Mouse (Mus musculus) retina, embryonic 14.5 days (tissue): ENCODE measurements around the gene Cyp2e1.
"Not testable (repeated sequence)": the region's sequence is repeated elsewhere in the genome, so short reads cannot be mapped to it uniquely, and the experiment has no call there.

Experiments
- DNase-seq: peaks from one replicate; pipeline ENCODE4 v3.0.0-alpha.2; 2015; ENCODE audit warnings: low spot score

Gene Cyp2e1

DNA sequence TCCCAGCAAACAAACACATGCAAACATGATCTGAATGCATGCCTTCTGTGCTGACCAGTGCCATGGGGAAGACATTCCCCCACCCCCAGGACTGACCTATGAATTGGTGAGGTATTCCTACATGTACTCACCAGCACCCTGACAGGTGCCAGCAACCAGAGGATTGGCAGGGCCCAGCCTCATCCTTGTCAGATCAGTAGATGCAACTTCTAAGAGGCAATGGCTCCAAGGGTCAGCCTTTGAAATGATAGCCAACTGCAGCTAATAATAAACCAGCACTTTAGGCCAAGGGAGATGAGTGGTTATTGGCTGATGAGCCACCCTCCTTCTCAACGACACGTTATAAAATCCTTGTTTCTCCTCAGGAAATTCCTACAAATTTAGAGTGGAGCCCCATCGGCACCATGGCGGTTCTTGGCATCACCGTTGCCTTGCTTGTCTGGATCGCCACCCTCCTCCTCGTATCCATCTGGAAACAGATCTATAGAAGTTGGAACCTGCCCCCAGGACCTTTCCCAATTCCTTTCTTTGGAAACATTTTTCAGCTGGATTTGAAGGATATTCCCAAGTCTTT lies at the start of gene Cyp2e1:
TSS of gene Cyp2e1 (plus strand) at position 293 of the 574 bp plus-strand sequence.
- no peak for DNase-seq

DNA sequence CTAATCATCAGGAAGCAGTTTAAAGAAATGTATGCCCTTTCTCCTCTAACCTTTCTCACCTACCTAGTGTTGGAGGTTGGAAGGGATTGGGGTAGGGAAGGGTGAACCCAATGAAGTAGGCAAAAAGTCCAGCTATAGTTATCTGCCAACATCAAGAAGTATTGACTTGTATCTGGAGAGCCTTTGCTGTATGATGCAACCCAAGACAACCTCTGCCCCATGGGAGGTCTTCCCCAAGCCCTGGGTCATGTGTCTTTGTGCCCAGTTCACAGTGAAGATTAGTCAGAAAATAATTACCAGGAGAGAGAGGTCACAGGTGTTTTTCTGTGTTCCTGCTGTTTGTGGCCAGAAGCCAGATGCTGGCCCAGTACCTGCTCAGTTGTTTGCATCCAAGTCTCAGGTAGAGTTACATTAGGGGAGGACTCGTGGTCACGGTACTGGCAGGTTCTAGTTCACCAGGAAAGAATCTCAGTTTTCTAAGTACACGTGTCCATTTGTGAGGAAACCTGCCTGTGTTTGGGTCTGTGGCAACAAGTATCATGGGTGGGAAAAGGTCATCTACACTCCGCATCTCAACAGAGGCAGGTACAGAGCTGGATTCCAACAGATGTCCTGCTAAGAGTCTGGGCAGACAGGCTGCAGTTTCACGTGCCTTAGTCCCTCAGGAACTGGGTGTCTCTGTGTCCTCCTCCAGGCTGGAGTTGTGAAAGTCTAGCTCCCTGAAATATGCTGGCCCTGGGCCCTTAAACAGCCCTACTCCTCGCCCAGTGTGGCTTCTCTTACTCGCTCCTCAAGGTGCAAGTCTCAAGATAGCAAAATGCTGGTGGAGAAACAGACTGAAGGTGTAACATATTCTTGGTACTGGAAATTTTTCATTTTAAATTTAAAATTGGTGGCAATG lies 46.1 kb upstream of the Cyp2e1 start:
- no peak for DNase-seq

DNA sequence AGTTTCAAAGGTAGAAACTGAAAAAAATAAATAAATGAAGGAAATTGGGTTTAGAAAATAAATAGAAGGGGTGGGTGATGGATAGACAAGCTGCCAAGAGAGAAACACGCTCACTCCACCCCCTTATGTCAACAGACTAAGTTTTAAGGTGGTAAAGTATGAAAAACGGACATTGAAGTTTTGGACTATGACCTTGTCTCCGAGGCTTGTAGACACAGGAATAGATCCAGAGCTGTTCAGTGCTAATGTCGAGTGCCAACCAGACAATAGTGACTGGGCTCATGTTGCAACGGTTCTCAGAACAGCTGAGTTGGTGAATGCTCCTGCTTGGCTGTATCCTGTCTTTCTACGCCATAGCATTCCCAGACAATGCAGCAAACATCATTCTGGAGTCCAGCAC lies 42.4 kb upstream of the Cyp2e1 start:
- DNase-seq = no peak

DNA sequence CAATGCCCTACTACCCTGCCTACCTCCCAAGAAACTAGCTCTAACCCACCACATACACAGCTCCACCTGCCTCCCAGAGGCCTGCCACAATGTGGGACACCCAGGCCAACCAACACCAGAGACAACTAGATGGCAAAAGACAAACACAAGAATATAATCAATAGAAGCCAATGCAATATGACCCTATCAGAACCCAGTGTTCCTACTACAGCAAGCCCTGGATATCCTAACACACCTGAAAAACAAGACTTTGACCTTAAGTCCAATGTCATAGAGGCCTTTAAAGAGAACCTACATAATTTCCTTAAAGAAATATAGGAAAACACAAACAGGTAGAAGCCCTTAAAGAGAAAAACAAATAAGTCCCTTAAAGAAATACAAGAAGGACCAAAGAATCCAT lies 38.0 kb upstream of the Cyp2e1 start:
- no peak for DNase-seq

DNA sequence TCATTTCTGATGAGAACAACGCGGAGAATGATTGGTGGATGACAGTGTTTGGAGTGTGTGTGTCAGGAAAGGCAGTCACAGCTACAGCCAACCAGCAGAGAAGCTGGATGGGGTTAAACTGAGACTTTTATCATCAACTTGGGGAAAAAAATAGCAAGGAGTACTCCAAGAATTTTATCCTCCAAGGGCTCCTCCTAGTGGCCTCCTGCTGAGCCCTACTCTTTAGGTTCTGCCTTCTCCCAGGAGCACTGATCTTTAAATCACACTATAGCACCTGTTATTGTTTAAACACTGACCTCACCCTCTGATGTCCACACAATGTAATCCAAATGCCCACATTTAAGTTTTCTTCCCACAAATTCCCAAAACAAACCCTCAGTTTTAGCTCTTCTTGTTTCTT lies 30.4 kb upstream of the Cyp2e1 start:
- no peak for DNase-seq

DNA sequence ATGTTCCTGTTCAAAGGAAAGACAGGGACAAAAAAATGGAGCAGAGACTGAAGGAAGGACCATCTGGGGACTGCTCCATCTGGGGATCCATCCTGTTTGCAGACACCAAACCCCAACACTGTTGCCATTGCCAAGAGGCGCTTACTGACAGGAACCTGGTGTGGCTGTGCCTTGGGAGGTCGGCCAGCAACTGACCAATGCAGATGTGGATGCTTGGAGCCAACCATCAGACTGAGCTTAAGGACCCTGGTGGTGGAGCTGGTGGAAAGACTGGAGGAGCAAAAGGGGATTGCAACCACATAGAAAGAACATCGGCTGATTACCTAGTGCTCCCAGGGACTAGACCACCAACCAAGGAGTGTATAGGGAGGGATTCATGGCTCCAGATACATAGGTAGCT lies 16.1 kb upstream of the Cyp2e1 start:
- DNase-seq = no peak

DNA sequence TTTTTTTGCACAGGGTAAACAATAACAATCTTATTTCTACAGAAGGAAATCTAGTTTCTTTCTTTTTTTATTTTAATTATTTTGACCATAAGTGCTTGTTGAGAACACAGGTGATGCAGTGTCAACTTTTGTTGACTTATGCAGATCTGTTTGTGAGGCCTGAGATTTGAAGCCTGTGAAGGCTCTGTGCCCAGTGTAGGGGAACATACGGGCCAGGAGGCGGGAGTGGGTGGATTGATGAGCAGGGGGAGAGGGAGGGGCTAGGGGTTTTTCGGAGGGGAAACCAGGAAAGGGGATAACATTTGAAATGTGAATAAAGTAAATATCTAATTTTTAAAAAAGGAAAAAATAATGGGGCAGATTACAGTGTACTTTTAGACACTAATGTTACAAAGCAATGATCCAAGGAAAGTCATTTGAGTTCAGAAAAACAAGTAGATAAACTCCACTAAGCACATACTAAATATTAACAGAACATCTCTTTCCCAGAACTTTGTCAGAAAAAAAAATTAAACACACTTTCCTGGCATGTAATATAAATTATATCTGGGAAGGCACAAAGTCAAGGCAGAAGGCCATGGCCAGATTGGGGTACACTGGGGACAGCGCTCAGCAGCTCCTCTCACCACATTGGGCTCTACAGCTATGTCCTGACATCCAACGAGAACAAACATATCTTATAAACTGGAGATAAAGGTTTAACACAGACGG lies 15.3 kb upstream of the Cyp2e1 start:
- DNase-seq = no peak

DNA sequence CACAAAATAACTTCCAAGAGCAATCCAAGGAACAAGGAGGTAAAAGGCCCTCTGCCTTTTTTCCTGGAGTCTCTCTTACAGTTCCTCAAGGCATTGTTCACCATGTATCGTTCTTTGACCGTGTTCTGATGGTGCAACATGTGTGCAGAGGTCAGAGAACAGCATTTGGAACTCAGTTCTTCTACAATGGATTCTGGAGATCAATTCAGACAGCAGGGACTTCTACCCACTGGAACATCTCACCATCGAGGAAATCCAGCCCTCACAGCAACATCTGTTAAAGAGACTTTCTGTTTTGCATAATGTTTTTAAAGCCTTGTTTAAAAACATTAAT lies 14.7 kb upstream of the Cyp2e1 start:
- no peak for DNase-seq

DNA sequence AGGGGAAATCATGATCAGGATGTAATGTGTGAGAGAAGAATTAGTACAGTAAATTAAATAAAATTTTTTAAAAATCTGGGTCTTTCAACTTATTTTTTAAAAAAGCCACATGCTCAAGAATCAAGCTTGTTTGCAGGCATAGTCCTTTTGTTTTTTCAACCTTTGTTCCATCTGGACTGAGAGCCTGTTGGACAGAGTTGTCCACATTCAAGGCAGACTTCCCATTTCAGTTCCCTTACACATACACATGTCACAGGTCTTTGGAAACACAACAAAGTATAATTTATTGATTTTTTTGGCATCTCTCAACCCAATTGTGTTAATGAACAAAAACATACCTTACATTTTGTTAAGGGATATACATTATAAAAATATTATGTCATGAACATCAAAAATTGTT lies 9.0 kb upstream of the Cyp2e1 start:
- no peak for DNase-seq

DNA sequence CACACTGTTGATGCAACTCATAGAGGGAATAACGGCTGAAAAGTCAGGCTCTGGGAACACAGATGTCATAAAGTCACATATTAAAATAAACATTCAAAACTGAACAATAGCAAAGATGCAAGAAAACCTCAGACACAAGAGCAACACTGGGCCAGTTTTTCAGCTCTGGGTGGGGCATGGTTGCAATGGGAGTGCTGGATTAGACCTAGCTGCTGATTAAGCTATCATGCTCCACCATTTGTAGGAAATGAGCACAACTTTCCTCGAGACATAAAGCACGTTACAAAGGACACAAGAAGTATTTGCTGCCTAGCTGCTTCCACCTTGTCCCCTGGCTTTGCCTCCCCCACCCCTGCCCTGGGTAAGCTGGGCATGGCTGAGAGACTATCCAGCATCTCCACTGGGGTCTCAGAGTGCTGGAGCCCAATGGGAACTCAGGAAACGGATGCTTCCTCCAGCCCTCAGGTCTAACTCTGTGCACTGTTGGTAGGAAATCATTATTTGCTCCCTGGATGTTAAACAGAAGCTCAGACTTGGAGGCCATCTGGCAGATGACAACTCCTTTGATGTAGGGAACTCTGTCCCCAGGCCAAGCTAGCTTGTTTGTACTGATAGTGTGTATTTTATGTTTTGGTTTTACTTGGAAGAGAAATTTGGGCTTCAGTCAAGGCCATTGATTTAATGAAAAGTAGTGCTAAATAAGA lies 7.2 kb upstream of the Cyp2e1 start:
- no peak for DNase-seq

DNA sequence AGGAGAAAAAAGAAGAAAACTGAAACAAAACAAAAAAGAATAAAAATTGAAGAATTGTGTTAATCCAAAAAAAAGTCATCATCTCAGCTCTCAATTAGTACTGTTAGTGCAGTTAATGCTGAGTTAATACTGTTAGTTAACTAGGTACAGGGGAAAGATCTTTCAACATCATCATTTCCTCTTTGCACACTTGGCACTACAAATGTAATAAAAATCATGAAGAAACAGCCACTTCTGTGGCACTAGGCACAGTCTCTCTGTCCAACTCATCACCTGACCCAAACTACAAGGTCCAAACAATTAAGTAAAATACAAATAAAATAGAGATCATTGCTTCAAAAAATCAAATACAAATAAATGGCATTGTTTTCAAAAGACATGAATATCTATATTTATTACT lies 2.9 kb upstream of the Cyp2e1 start:
- DNase-seq = no peak

DNA sequence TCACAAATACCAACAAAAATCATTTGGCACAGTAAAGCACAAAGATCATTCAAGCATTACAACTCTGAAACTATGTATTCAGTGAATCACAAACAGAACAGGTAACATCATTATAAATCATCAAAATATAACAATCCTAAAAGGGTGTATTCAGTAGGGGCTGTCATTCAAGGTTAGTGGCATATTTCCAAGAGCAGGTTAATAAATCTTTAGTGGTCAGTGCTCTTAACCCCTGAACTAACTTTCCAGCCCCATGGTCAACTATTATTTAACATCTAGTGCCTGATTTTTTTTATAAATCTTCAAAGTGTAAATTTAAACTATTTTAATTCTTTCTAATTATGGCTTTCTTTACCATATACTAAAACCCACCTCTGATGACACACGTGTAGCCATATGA lies 1.9 kb downstream of the Cyp2e1 start:
- DNase-seq = not testable (repeated sequence)

DNA sequence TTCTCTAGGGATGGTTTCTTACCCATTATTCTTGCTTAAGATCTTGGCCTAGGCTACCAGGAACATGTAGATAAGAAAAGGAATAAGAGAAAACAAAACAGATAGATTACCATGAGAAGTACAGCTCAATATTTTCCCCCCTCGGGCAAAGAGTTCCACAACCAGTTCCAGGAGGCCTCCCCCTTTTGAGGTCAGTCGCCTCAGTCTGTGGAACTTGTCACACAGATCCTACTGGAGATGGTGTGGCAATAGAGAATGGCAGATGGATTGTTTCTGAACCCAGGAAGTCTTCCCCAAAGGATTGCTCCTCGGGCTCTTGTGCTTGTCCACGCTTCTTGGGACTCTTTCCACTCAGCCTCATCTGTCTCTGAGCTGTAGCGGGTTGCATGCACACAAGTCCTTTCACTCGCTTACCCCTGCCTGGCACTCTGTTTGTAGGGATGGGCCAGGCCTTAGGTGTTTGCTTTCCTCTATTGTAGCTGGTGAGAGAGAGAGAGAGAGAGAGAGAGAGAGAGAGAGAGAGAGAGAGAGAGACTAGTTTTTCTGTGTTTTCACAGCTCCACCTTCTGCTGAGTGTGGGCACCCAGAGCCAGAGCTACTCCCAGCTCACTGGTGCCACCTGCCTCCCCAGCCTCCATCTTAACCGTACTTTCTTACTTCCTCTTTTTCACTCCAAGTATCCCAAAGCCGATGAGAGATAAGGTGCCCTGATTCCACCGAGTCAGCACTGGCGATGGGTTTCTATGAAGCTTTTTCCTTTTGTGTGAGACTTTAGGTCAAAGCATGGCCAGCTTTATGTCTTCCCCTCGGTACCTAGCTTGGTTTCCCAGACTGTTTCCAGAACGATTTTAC lies 2.6 kb downstream of the Cyp2e1 start:
- DNase-seq = no peak

DNA sequence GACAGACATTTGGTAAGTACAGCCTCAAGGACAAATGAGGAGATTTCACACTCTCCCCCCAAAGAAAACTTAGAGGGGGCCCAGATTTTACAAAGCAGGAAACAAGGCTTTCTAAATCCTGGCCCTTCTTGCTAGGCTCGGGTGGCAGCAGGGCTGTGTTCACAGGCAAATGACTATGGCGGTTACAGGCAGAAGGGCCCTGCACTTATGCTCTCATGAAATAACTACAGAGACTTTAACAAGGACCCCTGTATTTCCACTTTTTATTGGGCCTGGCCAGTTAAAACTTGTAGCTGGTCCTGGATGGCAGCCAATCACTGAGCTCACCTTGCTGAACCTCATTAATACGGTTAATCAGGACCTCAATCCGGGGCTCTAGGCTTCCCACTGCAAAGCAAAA lies 17.0 kb downstream of the Cyp2e1 start:
- DNase-seq = no peak

DNA sequence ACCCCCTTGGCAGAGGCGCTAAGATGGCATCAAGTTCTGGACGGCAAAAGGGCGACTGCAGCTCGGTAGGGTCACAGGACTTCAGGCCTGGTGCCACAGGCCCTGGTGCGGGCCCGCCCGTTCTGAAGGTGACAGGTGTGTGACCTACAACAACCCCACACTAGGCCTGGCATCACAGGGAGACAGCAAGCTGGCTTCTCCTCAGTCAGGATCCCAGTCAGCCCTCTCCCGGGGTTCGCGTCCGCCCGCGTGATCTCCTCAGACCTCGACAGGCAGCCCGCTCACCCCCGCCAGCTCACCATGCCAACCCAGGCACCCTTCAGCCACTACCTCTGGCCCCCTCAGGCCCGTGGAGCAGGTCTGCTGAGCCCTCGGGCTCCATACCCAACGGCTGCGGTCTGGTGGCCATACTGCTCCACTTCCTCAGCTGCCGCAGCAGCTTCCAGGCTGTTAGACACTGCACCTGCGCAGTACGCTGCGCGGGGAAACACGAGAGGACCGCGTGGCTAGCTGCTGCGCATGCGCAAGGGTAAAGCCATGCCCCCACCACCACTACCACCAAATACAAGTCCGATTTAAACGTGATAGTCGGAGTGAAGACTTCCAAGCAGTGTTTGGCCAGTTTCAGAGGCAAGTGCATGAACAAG lies 24.0 kb downstream of the Cyp2e1 start, which contains the start of gene Syce1:
TSS of gene Syce1 (minus strand) at position 447 of the 647 bp plus-strand sequence.
- DNase-seq = no peak

DNA sequence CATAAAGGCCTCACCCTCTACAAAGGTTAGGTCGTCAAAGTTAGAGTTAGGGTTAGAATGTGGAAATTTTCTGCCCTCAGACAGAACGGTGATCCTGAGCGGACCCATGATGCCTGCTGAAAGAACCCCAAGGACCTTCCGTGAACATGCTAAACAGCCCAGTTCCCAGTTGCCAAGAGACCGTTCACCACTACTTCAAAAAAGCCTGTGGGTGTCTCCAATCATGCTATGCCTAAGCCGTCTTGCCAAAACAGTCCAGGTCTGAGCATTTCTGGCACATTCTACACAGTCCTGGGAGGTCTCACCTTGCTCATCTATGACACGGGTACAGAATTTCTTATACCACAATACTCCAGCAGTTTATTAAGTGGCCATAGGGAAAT lies 24.5 kb downstream of the Cyp2e1 start:
- no peak for DNase-seq

DNA sequence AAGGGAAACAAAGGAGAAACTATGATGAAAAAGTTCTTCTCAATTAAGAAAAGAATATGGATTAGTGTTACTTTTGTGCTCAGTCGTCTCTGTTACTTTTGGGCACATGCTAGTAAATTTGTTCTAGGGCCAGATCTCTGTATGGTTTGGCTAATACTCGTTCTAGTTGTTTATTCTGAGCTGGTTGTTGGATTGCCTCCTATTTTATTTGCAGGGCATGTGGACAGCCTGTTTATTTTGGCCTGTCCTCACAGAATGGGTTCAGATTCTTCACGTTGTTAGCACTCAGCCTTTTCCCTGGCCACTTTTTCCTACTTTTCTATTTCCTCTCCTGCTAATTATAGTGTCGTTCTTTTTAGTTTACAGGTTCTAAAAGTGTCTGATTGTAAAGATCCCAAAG lies 30.0 kb downstream of the Cyp2e1 start:
- no peak for DNase-seq

DNA sequence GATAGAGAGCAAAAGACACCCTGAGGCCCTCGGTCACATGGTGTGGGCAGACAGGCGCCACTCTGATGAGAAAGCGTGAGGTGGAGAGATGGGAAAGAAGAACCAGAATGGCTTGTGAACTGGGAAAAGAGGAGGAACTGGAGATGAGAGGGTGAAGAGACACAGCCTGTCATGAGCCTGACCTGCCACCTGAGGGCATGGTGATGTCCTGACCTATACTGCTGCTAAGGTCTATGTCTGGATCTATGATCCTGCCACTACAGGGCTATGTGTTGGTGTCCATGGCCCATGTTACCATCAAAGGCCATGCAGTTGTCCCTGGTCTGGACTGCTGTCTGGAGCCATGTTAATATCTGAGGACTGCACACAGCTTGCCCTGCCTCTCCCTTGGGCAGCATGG lies 34.1 kb downstream of the Cyp2e1 start:
- no peak for DNase-seq

DNA sequence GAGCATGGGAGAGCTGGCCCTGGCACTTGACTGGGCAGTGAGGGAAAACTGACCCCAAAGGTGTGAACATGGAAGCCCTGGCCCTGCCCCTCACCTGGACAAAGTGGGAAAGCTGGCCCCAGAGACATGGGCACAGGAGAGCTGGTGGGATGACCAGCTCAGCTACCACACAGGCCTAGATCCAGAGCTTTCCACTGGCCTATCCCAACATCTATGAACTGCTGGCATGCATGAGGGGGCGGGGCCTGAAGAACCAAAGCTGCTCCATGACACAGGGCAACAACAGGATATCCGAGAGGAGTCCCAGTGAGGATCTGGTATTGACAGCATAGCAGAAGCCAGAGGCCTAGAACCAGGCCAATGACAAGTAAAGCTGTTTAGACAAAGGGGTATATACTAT lies 34.7 kb downstream of the Cyp2e1 start:
- no peak for DNase-seq

DNA sequence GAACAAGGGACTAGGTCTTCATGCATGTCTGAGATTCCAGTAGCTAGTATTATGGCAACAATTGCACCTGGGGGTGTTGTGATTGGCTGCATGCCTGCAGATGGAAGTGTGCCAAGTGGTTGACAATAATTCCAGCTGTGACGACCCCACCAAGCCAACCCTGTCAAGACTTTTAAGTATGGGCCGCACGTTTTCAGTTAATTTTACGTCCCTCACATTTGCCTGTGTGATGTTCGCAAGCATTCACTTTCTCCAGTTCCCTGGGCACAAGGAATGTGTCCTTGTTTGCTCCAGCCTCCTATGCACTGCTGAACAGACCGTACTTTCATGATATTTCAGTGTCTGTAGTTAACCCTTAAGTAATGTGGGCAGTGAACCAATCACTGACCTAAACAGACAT lies 39.1 kb downstream of the Cyp2e1 start:
- no peak for DNase-seq

DNA sequence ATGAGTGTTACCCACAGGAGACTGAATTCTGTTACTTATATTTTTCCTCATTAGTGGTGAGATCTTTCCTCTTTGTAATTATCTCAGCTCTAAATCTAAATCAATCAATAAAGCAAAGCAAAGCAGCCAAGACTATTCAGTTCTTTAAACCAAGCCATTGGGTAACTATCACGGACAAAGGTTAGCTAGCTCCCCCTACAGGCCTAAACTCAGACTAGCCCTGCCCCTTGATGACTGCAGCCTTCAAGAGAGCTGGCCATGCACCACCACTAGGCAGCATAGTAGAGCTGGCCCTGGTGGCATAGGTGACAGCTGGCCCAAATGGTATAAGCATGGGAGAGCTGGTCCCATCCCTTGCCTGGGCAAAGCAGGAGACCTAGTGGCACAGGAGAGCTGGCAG lies 42.2 kb downstream of the Cyp2e1 start:
- DNase-seq = peak; percentile 53
